8 mouse cellular contexts compared by ENCODE assay signal in genomic region chr2:162682674-162683073, GRCm38 (mm10). TPM values are rescaled to one million over a fixed set of nuclear protein-coding genes. Genes with fewer than 3 reads are reported as not detected.
DNase-seq lines count a peak whose midpoint lies in the region; ATAC-seq and TF ChIP-seq lines count a peak whose summit lies in the region.

No protein-coding gene starts in this region.

- peak; percentile 54; the same call in 1 of the 2 replicates for ATAC-seq in kidney, embryonic 15.5 days (replicated peaks; ENCODE audit: low FRiP score)
- no peak for ATAC-seq in liver, postnatal 0 days

- peak; percentile 66 for TF ChIP-seq CTCF in liver, postnatal 0 days (IDR thresholded peaks at IDR 0.05; ENCODE audit: low read depth)

- H3K27me3 ChIP-seq in kidney, embryonic 15.5 days = no peaks in the 10 kb centered on the region; the same call in 1 of the 2 replicates
- no peaks in the 10 kb centered on the region for H3K27me3 ChIP-seq in liver, postnatal 0 days (ENCODE audit: insufficient read depth, low read length)
- H3K27me3 ChIP-seq in splenic B cell, adult 2 months (ENCODE audit: control insufficient read depth, insufficient read depth, low read length, poor library complexity, severe bottlenecking) = no peaks in the 10 kb centered on the region

- H3K36me3 ChIP-seq in kidney, embryonic 15.5 days = no peaks in the 10 kb centered on the region
- H3K36me3 ChIP-seq in liver, postnatal 0 days (replicated peaks; ENCODE audit: insufficient read depth, low read length) = no peaks in the 10 kb centered on the region
- H3K36me3 ChIP-seq in splenic B cell, adult 2 months (ENCODE audit: control insufficient read depth, insufficient read depth, low read length, poor library complexity, severe bottlenecking) = no peaks in the 10 kb centered on the region

- H3K9me3 ChIP-seq in kidney, embryonic 15.5 days (replicated peaks) = no peaks in the 10 kb centered on the region
- H3K9me3 ChIP-seq in liver, postnatal 0 days (ENCODE audit: low read length) = no peaks in the 10 kb centered on the region

- TF ChIP-seq EP300 in liver, postnatal 0 days (IDR thresholded peaks at IDR 0.05; ENCODE audit: low read depth) = no peak

- no peaks in the 10 kb centered on the region for H3K4me1 ChIP-seq in kidney, embryonic 15.5 days
- no peaks in the 10 kb centered on the region for H3K4me1 ChIP-seq in liver, postnatal 0 days (ENCODE audit: insufficient read depth)

- 9% methylated on average over 6 of the region's 6 CpGs for WGBS in kidney, embryonic 15.5 days
- WGBS in liver, postnatal 0 days (ENCODE audit: insufficient replicate concordance) = 14% methylated on average over 6 of the region's 6 CpGs

- H3K9ac ChIP-seq in kidney, embryonic 15.5 days = no peak overlapping the region
- no peak overlapping the region for H3K9ac ChIP-seq in liver, postnatal 0 days (replicated peaks)

- no peak overlapping the region for H3K27ac ChIP-seq in kidney, embryonic 15.5 days
- H3K27ac ChIP-seq in liver, postnatal 0 days (ENCODE audit: low read depth) = no peak overlapping the region

- no peak overlapping the region for H3K4me3 ChIP-seq in kidney, embryonic 15.5 days (replicated peaks)
- no peak overlapping the region for H3K4me3 ChIP-seq in liver, postnatal 0 days (ENCODE audit: low read depth, low read length)

- H3K4me2 ChIP-seq in kidney, embryonic 15.5 days = no peak overlapping the region
- H3K4me2 ChIP-seq in liver, postnatal 0 days (ENCODE audit: low read depth, low read length) = no peak overlapping the region

- DNase-seq in adrenal gland, adult (ENCODE audit: inconsistent age in 2 of 2, low spot score in 1 of 2) = peak; percentile 15 to 78
- DNase-seq in adrenal gland, postnatal 25 days = no peak
- peak; percentile 9 for DNase-seq in ovary, postnatal 10 days (ENCODE audit: low spot score)
- no peak for DNase-seq in ovary, adult 18-20 months (ENCODE audit: low spot score)
- peak; percentile 60 for DNase-seq in embryo, embryonic 10 days (ENCODE audit: low spot score)
- peak; percentile 35 for DNase-seq in liver, postnatal 0 days
- peak; percentile 1 for DNase-seq in splenic B cell, adult 2 months (ENCODE audit: low read depth, low spot score)

RNA-seq across cellular contexts. Expression of gene Ptprt, which starts 21.7 kb away (rescaled TPM):
- 0.10 and 0.15 TPM in 2 replicates for total RNA-seq in adrenal gland, postnatal 25 days (2021)
- 2.9 and 3.2 TPM in 2 replicates for polyA plus RNA-seq in kidney, embryonic 15.5 days (2015; fragmentation: Nextera tagmentation; extraction: Ambion mirVana)
- 0.33 and 0.79 TPM in 2 replicates for polyA plus RNA-seq in liver, postnatal 0 days (2015; fragmentation: Nextera tagmentation; extraction: Ambion mirVana)

Comparison
In these comparisons a context has a peak if more than half of its experiments do, and no peak if none do; other contexts are left out.
1. DNase-seq: peak in adrenal gland, adult (2 of 2), ovary, postnatal 10 days (single experiment), embryo, embryonic 10 days (single experiment), liver, postnatal 0 days (single experiment) and splenic B cell, adult 2 months (single experiment); none in adrenal gland, postnatal 25 days (single experiment) and ovary, adult 18-20 months (single experiment).